Mouse (Mus musculus) adrenal gland, postnatal 14 days (tissue): ENCODE data around the gene Hist1h2bf. TPM values are rescaled to one million over a fixed set of nuclear protein-coding genes. Genes with fewer than 3 reads are reported as not detected.
A peak's percentile ranks its signal among the peaks of the same experiment; 100 is the strongest.
"Not testable (repeated sequence)": the region's sequence is repeated elsewhere in the genome, so short reads cannot be mapped to it uniquely, and the experiment has no call there.

Experiments
- DNase-seq: peaks from one replicate; pipeline ENCODE4 v3.0.0; 2021; ENCODE audit warnings: mixed read lengths
- total RNA-seq: library from RNA; stranded (reverse); gene quantifications from 2 replicates; pipeline ENCODE4 v1.2.3, GENCODE M21; 2021

Hist1h2bf gene
- total RNA-seq, 1 experiment from 2014 or later, result 167 TPM

- DNase-seq, result no peak
Measured at GRCm38 (mm10) chr13:23586940-23587225, 12.9 kb upstream of the Hist1h2bf start.

GRCm38 (mm10) chr13:23586099-23586939, 12.3 kb upstream of the Hist1h2bf start:
- DNase-seq, result no peak

- DNase-seq, result peak; percentile 75
Measured at GRCm38 (mm10) chr13:23585442-23586098, 11.6 kb upstream of the Hist1h2bf start.

GRCm38 (mm10) chr13:23585029-23585441, 11.0 kb upstream of the Hist1h2bf start:
- DNase-seq, result peak; percentile 80

- peak; percentile 12 for DNase-seq
Measured at GRCm38 (mm10) chr13:23584331-23584730, 10.3 kb upstream of the Hist1h2bf start.

- no peak for DNase-seq
Measured at GRCm38 (mm10) chr13:23583387-23584068, 9.5 kb upstream of the Hist1h2bf start.

- DNase-seq, result no peak
Measured at GRCm38 (mm10) chr13:23582219-23583056, 8.4 kb upstream of the Hist1h2bf start.

- peak; percentile 98 for DNase-seq
Measured at GRCm38 (mm10) chr13:23581408-23582218, 7.6 kb upstream of the Hist1h2bf start, which contains the start of gene Hist1h4d. Hist1h4d (plus strand) TSS chr13:23581598.

GRCm38 (mm10) chr13:23577835-23578234, 3.8 kb upstream of the Hist1h2bf start:
- DNase-seq, result no peak

GRCm38 (mm10) chr13:23576906-23577639, 3.1 kb upstream of the Hist1h2bf start:
- DNase-seq, result no peak

GRCm38 (mm10) chr13:23576351-23576881, 2.4 kb upstream of the Hist1h2bf start:
- no peak for DNase-seq

GRCm38 (mm10) chr13:23575864-23576313, 1.9 kb upstream of the Hist1h2bf start:
- DNase-seq, result not testable (repeated sequence)

- peak; percentile 53 for DNase-seq
Measured at GRCm38 (mm10) chr13:23575271-23575851, 1.4 kb upstream of the Hist1h2bf start, which contains the start of gene Hist1h3d. Hist1h3d (plus strand) TSS chr13:23575763.

GRCm38 (mm10) chr13:23574546-23575170, 662 bp upstream of the Hist1h2bf start:
- DNase-seq, result not testable (repeated sequence)

- not testable (repeated sequence) for DNase-seq
Measured at GRCm38 (mm10) chr13:23573034-23573897, 730 bp downstream of the Hist1h2bf start.

- DNase-seq, result no peak
Measured at GRCm38 (mm10) chr13:23572218-23573033, 1.6 kb downstream of the Hist1h2bf start.
